In genomic region chr4:46268564-46269247, GRCm38 (mm10) we compare ENCODE assay signal across 23 mouse cellular contexts.
DNase-seq lines count a peak whose midpoint lies in the region; ATAC-seq and TF ChIP-seq lines count a peak whose summit lies in the region.
"Had no signal": no experiment of that assay in that cellular context is flagged by ENCODE, and none has a peak within 500 bp of the region (broad histone marks: within the 10 kb centered on the region; RNA-seq: fewer than 3 reads in every experiment).

No protein-coding gene starts in this region.

- H3K9ac ChIP-seq in hindbrain, postnatal 0 days (replicated peaks; ENCODE audit: low read length): no peak overlapping the region
- no peak overlapping the region for H3K9ac ChIP-seq in hindbrain, embryonic 11.5 days (ENCODE audit: low read depth, low read length)
- H3K9ac ChIP-seq in lung, embryonic 15.5 days: no peak overlapping the region
- H3K9ac ChIP-seq in limb, embryonic 11.5 days (ENCODE audit: low read length): no peak overlapping the region
- H3K9ac ChIP-seq: embryonic facial prominence, embryonic 12.5 days; forebrain, embryonic 12.5 days; liver, postnatal 0 days had no signal

- no peaks in the 10 kb centered on the region for H3K4me1 ChIP-seq in hindbrain, postnatal 0 days (ENCODE audit: insufficient read depth, low read length)
- peaks cover 2% of the 10 kb centered on the region; the same call in 1 of the 2 replicates for H3K4me1 ChIP-seq in hindbrain, embryonic 11.5 days (replicated peaks; ENCODE audit: control insufficient read depth, insufficient read depth, low read length)
- H3K4me1 ChIP-seq in lung, embryonic 15.5 days: peaks cover 16% of the 10 kb centered on the region
- H3K4me1 ChIP-seq in limb, embryonic 11.5 days (ENCODE audit: control insufficient read depth, insufficient read depth, low read length): peaks cover 14% of the 10 kb centered on the region

- WGBS in hindbrain, postnatal 0 days: 50% methylated on average over 6 of the region's 6 CpGs
- WGBS in hindbrain, embryonic 11.5 days: 63% methylated on average over 6 of the region's 6 CpGs
- 25% methylated on average over 6 of the region's 6 CpGs for WGBS in lung, embryonic 15.5 days
- WGBS in limb, embryonic 11.5 days: 26% methylated on average over 6 of the region's 6 CpGs

- no peaks in the 10 kb centered on the region for H3K9me3 ChIP-seq in hindbrain, postnatal 0 days (ENCODE audit: low read length)
- no peaks in the 10 kb centered on the region for H3K9me3 ChIP-seq in hindbrain, embryonic 11.5 days (ENCODE audit: control insufficient read depth, low read length)
- H3K9me3 ChIP-seq in lung, embryonic 15.5 days: no peaks in the 10 kb centered on the region
- H3K9me3 ChIP-seq in limb, embryonic 11.5 days (ENCODE audit: control insufficient read depth, low read length): no peaks in the 10 kb centered on the region
- H3K9me3 ChIP-seq: embryonic facial prominence, embryonic 12.5 days; forebrain, embryonic 12.5 days; G1E; hindbrain, embryonic 10.5 days had no signal

- H3K36me3 ChIP-seq in hindbrain, postnatal 0 days (ENCODE audit: insufficient read depth, low read length): no peaks in the 10 kb centered on the region
- H3K36me3 ChIP-seq in hindbrain, embryonic 11.5 days (ENCODE audit: control insufficient read depth, insufficient read depth, low read length): no peaks in the 10 kb centered on the region
- no peaks in the 10 kb centered on the region for H3K36me3 ChIP-seq in lung, embryonic 15.5 days
- H3K36me3 ChIP-seq in limb, embryonic 11.5 days (ENCODE audit: control insufficient read depth, insufficient read depth, low read length): no peaks in the 10 kb centered on the region
- H3K36me3 ChIP-seq: embryonic facial prominence, embryonic 12.5 days; forebrain, embryonic 12.5 days; G1E; hindbrain, embryonic 10.5 days had no signal

- no peak for TF ChIP-seq CTCF in hindbrain, postnatal 0 days (IDR thresholded peaks at IDR 0.05; ENCODE audit: low read depth)

- H3K4me3 ChIP-seq in hindbrain, postnatal 0 days (ENCODE audit: low read length): no peak overlapping the region
- H3K4me3 ChIP-seq in hindbrain, embryonic 11.5 days (ENCODE audit: low read depth, low read length): no peak overlapping the region
- H3K4me3 ChIP-seq in lung, embryonic 15.5 days: no peak overlapping the region
- no peak overlapping the region for H3K4me3 ChIP-seq in limb, embryonic 11.5 days (ENCODE audit: low read depth, low read length)
- H3K4me3 ChIP-seq: embryonic facial prominence, embryonic 12.5 days; forebrain, embryonic 12.5 days; hindbrain, embryonic 10.5 days had no signal

- no peaks in the 10 kb centered on the region for H3K27me3 ChIP-seq in hindbrain, postnatal 0 days (ENCODE audit: insufficient read depth, low read length)
- no peaks in the 10 kb centered on the region; the same call in 1 of the 2 replicates for H3K27me3 ChIP-seq in hindbrain, embryonic 11.5 days (ENCODE audit: control insufficient read depth, insufficient read depth, low read length)
- no peaks in the 10 kb centered on the region for H3K27me3 ChIP-seq in lung, embryonic 15.5 days
- 0 out of 2 replicates have a peak, but pooled peaks cover 2% of the 10 kb centered on the region for H3K27me3 ChIP-seq in limb, embryonic 11.5 days (ENCODE audit: control insufficient read depth, insufficient read depth, low read length)
- H3K27me3 ChIP-seq: embryonic facial prominence, embryonic 12.5 days; Patski had no signal

- DNase-seq in hindbrain, postnatal 0 days (ENCODE audit: low spot score): no peak
- DNase-seq in hindbrain, embryonic 11.5 days (ENCODE audit: low spot score): no peak
- no peak for DNase-seq in lung, postnatal 4 days
- DNase-seq in embryo, embryonic 9.5 days (ENCODE audit: extremely low spot score): peak; percentile 8
- peak; percentile 58 for DNase-seq in limb, embryonic 11.5 days (ENCODE audit: low spot score)
- no peak for DNase-seq in thymus, postnatal 10 days (ENCODE audit: low spot score in 2 of 2)
- DNase-seq: adrenal gland, postnatal 36 days; cerebellum, adult 9-10 months; heart, postnatal 10 days; kidney, adult 11 months; layer of hippocampus, adult 9-11 months; left cerebral cortex, postnatal 4 days; liver, postnatal 0 days; right cerebral cortex, postnatal 25 days; spleen, adult 18-20 months had no signal

- H3K27ac ChIP-seq in hindbrain, postnatal 0 days: no peak overlapping the region
- H3K27ac ChIP-seq in hindbrain, embryonic 11.5 days (ENCODE audit: low read depth, low read length): no peak overlapping the region
- H3K27ac ChIP-seq in lung, embryonic 15.5 days: 0 out of 2 replicates have a peak overlapping the region, but pooled peaks have one; percentile 19
- H3K27ac ChIP-seq in limb, embryonic 11.5 days (replicated peaks; ENCODE audit: low read depth, low read length): no peak overlapping the region
- H3K27ac ChIP-seq: embryonic facial prominence, embryonic 12.5 days; forebrain, embryonic 12.5 days; hindbrain, embryonic 10.5 days had no signal

- H3K4me2 ChIP-seq in hindbrain, postnatal 0 days (ENCODE audit: low read depth, low read length): no peak overlapping the region
- no peak overlapping the region for H3K4me2 ChIP-seq in hindbrain, embryonic 11.5 days (replicated peaks; ENCODE audit: low read depth, low read length)
- H3K4me2 ChIP-seq in lung, embryonic 15.5 days: no peak overlapping the region
- H3K4me2 ChIP-seq in limb, embryonic 11.5 days (ENCODE audit: low read depth, severe bottlenecking): no peak overlapping the region
- H3K4me2 ChIP-seq: embryonic facial prominence, embryonic 12.5 days; forebrain, embryonic 12.5 days; heart, embryonic 11.5 days; liver, embryonic 11.5 days had no signal

- ATAC-seq in hindbrain, postnatal 0 days: peak; percentile 32; the same call in 1 of the 2 replicates
- ATAC-seq in hindbrain, embryonic 11.5 days (ENCODE audit: low FRiP score): no peak
- ATAC-seq in lung, embryonic 15.5 days (ENCODE audit: borderline replicate concordance, extremely low read depth, low FRiP score, low TSS enrichment): no peak
- 0 out of 2 replicates have a peak, but pooled peaks have one; percentile 60 for ATAC-seq in limb, embryonic 11.5 days (ENCODE audit: insufficient number of reproducible peaks, low FRiP score, low TSS enrichment, low read depth)
- ATAC-seq: liver, postnatal 0 days; Patski had no signal

Comparison
In these comparisons a context has a peak if more than half of its experiments do, and no peak if none do; other contexts are left out.
1. ATAC-seq: peak in hindbrain, postnatal 0 days (single experiment) and limb, embryonic 11.5 days (single experiment); none in hindbrain, embryonic 11.5 days (single experiment) and lung, embryonic 15.5 days (single experiment).
2. DNase-seq: peak in embryo, embryonic 9.5 days (single experiment) and limb, embryonic 11.5 days (single experiment); none in hindbrain, postnatal 0 days (single experiment), hindbrain, embryonic 11.5 days (single experiment), lung, postnatal 4 days (0 of 2) and thymus, postnatal 10 days (0 of 2).